Mouse (Mus musculus) olfactory bulb, adult 2 months (tissue): ENCODE data around the gene Gpr137c.

Experiments used
- CTCF ChIP-seq: fragments of 200-500 bp; IDR thresholded peaks from 2 replicates; pipeline ENCODE4 v1.5.1; 2012; ENCODE audit warnings: low read depth, mild to moderate bottlenecking, low read length, moderate library complexity; ENCODE audit not compliant: insufficient read depth
- POLR2A ChIP-seq: fragments of 200-500 bp; IDR thresholded peaks from 2 replicates; pipeline ENCODE4 v1.6.1; 2012; ENCODE audit warnings: mild to moderate bottlenecking, low read depth, low read length, moderate library complexity; ENCODE audit not compliant: insufficient read depth

DNA sequence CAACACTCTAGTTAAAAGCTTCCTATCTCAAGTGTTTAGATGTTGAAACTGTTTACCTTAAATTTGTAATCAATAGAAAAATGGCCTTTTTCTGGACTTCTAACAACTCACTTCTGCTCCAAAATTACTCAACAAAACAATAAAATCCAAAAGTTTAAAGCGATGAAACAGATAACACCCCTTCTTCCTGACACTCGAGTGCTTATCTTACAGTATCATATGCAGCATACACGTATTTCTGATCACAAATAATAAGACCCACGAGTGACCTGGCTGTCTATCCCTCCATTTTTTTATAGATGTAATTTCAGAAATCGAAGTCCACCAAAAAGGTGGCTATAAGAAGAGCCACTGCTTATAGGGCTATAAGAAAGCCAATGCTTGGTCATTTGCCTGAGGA lies 97.4 kb downstream of the Gpr137c start:
- no peak for TF ChIP-seq CTCF
- no peak for TF ChIP-seq POLR2A
